Mouse (Mus musculus) c-Kit-positive CD71-positive TER-119-negative erythroid progenitor cells, embryonic 14.5 days (primary cell): ENCODE results near the gene Man2a2.
"Not testable (repeated sequence)": the region's sequence is repeated elsewhere in the genome, so short reads cannot be mapped to it uniquely, and the experiment has no call there.

Experiments
- DNase-seq: peaks from one replicate; pipeline ENCODE4 v3.0.0-alpha.2; 2013; ENCODE audit warnings: low read depth

Gene Man2a2

DNA sequence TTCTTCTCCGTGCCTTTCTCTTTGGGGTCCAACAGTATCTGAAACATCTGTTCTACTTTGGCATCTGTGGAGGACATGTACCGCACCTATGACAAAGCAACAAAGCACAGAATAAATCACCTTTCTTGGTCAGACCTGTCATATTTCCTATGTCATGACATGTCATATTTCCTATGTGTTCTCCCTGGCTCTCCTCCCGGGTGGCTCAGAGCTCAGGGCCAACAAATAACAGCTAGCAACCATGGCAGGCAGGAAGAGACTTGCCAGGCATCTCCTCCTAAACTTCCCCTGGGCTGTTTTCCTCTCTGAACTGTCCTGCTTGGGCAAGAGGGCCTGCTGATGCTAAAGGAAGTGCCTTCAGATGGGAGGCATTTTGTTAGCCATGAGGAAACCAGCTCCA, 34.2 kb downstream of the Man2a2 start:
- DNase-seq, result no peak

DNA sequence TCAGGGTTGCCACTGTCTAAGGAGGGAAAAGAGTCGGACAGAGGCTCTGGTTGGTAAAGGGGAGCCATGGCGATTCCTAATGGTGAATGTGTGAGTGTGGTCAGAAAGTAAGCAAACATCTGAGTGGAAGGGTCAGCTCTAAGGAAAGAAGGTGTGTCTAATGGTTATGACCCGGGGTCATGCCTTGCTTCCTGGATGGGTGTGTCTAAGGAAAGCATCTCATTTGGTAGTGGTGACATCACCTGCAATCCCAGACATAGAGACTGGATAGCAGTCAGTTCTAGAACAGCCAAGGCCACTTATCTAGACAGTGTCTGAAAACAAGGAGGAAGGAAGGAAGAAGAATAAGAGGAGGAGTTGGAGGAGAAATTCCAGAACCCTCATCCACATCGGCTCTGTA, 36.3 kb downstream of the Man2a2 start:
- DNase-seq, result no peak

DNA sequence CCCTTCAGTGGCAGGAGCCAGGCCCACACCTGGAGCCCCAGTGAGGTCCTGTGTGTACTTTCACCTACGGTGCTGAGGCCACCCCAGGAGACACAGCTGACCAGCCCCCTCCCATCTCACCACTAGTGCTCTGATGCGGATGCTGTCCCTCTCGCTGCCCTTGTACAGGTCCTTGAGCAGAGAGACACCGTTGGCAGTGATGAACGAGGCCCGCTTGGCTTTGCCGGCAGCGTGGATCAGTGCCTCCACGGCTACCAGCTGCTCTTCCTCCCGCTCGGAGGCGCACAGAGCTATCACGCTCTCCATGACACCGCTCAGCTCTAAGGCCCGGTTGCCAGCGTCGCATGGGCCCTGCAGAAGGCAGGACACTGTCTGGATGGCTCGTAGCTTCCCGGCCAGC, 39.7 kb downstream of the Man2a2 start:
- no peak for DNase-seq

DNA sequence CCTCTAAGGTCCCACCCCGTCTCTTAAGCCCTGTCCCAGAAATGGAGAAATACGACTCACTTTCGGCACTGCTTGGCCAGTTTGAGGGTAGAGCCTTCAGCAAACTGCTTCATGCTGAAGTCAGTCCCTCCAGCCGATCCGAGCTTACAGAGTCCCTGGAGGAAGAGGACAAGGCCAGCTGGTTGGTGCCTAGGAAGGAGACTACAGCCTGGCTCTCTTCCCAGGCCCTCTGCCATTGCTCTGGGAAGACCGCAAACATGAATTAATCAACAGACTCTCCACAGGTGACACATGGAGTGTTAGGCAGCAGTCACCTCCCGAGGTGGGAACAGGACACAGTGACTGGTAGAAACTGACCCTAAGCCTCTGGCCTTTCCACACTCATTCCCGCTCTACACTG, 40.9 kb downstream of the Man2a2 start:
- DNase-seq, result no peak

DNA sequence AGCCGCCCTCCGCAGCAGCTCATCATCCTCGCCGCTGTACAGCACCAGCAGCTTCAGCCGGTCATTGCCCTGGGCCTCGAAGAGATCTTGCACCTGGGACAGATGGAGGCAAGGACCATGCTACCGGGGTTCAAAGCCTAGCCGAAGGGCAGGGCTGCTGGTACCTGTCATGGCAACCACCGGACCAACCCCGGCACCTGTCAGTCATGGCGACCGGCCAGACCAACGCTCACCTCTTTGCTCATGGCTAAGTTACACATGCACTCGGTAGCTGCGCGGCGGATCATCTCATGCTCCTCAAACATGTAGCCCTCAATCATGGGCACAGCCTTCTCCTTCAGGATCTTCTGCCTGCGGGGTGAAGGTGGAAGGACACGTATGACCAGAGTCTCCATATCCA, 45.1 kb downstream of the Man2a2 start:
- DNase-seq, result no peak

DNA sequence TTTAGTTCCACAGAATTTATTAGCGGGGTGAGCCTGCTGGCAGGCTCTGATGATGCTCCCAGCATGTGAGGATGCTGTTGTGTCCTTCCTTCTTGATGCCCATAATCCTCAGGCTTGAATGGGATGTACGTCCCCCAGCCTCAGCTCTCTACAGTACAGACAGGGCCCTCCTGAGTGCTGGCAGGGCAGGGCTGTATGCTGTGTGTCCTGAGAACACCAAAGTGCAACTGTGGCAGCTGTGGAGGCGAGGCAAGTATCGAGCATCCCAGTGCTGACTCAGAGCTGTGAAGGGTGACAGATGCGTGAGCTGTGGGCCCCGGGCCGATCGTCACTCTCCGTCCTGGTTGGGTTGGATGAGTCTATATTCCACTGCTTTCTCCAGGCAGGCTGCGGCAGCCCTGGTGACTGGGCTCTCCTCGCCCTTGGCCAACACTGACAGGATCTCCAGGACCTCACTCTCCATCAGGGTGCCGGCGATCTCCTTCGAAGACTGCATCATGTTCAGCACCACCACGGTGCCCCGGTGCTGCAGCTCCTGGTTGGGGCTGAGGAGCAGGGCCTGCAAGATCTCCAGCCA, 45.8 kb downstream of the Man2a2 start:
- no peak for DNase-seq

DNA sequence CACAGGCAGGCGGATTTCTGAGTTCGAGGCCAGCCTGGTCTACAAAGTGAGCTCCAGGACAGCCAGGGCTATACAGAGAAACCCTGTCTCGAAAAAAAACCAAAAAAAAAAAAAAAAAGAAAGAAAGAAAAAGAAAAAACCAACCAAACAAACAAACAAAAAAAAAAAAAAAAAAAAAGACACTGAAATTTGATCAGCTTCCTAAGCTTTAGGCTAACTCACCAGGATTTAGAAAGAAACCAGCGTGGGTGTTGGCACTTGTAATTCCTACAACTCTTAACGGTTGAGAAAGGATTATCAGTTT, 46.4 kb downstream of the Man2a2 start:
- not testable (repeated sequence) for DNase-seq

DNA sequence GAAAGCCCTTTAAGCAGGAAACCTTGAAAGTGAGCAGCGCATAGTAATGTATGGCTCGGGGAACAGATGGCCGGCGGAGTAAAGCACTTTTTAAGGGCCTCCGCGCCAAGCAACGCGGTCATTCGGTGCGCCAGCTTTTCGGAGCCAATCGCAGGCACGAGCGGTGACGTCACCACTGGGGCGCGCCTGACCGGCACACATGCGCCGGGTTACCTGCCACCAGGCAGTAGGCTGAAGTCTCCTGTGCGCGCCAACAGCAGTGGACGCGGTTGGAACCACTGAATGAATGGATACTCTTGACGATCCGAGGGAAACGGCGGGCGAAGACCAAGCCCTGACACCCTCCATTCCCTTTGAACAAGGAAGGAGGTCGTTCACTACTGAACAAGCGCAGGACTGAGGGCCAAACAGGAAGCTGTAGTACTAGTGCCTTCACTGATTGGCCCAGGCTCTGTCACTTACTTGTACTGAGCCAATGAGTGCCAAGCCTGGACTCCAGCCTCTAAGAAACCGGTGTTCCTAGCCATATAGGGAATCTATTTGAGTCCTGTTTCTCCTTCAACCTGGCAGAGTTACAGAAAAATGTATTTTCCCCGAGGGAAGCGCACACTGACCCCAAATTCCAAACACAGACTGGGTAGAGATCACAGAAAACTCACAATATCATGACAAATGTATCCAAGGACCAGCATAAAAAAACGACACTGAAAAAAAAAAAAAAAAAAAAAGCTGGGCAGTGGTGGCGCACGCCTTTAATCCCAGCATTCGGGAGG, 46.9 kb downstream of the Man2a2 start, which contains the start of gene Rccd1:
TSS of gene Rccd1 (minus strand) at position 412 of the 773 bp plus-strand sequence.
- peak; percentile 93 for DNase-seq

DNA sequence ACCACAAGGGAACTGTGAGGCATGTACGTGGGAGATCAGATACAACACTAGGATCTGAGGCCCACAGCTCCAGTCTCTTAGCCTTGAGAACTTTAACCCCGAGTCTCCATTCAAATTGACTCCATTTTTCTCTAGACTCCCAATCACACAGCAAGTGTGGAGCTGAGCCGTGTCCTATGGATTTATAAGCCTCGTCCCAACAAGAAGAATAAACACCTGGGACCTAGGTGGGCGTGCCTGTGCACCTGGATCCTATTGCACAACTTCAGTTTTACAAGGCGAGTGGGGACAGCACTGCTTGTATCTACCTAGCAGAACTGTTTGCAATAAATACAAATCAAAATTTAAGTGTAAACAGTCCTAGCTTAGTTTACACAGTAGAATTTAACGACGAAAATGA, 47.8 kb downstream of the Man2a2 start:
- DNase-seq, result peak; percentile 33

DNA sequence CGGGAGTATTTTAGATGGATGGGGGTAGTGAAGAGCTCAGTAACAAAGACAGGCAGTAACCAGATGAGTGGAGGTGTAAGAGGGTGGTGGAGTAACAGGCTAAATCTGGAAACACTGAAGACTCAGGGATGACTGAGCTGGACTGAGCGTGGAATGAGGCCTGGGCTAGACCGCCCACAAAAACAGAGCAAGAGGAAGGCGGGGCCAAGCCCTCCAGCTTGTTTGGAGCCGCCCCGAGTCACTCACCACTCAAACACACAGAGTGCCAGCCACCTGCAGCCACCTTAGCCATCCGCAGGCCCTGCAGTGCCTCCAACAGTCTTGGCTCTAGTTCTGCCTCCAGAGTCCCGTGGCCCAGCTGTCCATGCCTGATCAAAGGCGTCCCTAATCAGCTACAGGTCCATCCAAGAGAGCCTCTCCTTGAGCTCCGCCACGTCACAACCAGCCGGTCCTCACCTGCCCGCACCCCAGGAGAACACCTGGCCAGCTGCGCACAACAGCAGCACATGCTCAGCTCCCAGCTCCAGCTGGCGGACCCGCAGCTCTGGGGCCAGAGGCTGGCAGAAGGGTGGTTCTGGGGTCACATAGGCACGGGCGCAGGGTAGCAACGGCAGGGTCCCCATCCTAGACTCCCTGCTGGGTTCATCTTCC, 51.2 kb downstream of the Man2a2 start:
- DNase-seq, result no peak

DNA sequence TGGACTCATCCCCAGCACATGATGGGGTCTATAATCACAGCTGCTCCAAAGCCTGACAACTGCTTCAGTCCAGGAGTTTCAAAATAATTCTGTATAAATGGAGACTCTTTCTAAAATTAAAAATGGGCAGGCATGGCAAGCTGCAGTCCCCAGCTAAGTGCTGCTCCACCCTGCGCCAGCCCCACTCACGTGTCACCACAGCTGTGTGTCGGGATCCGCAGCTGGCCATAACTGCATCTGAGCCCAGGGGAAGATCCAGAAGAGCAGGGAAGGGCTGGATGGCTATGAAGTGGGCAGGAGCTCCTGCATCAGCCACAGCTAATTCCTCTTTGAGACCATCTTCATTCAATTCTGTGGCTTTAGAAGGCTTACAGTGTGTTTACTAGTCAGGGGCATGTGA, 52.5 kb downstream of the Man2a2 start:
- no peak for DNase-seq

DNA sequence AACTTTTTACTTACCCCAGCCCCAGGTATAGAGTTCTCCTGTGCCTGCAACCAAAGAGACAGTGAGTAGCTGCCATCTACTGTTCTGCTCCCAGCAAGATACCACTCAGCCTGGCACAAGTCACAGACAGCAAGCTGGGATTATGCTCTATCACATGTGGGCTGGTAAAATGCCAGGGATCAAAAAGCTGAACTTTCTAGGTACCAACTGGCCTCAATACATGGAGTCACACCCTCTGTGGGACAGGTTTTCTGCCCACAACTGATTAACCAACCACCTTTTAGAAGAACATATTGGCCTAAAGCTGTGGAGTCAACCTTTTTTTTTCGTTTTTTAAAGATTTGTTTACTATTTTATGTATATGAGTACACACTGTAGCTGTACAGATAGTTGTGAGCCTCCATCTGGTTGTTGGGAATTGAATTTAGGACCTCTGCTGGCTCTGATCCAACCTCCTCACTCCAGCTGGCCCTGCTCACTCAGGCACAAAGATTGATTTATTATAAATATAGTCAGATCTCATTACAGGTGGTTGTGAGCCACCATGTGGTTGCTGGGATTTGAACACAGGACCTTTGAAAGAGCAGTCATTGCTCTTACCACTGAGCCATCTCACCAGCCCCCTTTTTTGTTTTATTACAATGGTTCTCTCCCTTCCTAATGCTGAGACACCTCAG, 53.6 kb downstream of the Man2a2 start:
- no peak for DNase-seq

DNA sequence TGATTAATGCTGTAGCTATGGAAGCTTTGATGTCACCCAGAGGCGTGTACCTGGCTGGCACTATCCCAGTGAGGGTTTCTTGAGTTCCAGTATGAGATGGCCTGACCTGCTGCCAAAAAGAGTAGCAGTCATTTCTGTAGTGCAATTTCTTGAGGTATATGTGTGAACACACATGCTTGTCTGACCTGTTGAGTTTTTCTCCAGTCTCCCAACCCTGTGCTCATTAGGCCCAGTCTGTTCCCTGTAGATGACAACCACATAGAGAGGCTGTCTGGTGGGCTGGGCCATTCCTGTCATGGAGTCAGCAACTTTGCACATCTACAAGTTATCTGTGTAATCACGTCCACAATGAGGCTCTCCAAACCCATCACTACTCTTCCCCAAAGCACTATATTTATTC, 55.4 kb downstream of the Man2a2 start:
- DNase-seq, result no peak

DNA sequence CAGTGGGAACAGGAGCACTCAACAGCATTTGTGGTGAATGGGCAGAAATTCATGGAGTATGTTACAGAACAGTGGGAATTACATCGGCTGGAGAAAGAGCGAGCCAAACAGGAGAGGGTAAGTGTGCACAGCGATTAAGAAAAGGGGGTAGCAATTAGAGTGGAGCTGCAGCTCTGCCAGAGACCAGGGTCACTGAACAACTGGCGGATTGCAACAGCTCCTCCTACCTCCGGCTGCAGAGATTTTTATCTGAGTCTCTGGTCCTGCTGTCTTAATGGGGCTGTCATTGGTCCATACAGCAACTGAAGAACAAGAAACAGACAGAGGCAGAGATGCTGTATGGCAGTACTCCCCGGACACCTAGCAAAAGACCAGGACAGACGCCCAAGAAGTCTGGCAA, 60.4 kb downstream of the Man2a2 start:
- DNase-seq, result no peak

DNA sequence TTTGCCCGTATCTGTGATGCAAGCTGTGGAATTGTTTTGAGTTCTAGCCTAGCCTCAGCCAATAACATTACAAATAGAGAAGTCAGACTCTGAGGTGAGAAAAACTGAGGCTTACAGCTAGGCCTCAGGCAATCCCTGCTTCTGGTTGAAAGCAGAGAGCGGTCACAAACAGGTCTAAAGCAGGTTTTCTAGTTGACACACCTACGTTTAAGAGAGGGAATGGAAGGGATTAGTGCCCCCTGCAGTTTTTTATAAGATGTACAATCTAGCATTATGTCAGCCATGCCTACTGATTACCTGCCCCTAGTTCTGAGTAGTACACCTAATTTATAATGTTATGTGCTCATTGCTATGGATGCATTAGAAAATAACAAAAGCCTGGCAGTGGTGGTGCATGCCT, 63.4 kb downstream of the Man2a2 start:
- DNase-seq, result no peak

DNA sequence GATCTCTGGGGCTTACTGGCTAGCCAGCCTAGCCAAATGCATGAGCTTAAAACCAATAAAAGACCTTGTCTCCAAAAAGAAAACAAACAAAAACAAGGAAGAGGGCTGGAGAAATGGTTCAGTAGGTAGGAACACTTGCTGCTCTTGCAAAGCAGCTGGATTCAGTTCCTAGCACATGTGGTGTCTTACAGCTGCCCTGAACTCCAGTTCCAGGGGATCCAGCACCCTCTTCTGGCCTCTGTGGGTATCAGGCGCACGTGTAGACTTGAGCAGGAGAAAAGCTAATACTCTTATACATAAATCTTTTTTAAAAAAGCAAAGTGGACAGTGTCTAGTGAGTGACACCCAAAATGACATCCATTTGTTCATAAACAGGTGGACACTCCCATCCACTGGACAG, 69.7 kb downstream of the Man2a2 start:
- no peak for DNase-seq

DNA sequence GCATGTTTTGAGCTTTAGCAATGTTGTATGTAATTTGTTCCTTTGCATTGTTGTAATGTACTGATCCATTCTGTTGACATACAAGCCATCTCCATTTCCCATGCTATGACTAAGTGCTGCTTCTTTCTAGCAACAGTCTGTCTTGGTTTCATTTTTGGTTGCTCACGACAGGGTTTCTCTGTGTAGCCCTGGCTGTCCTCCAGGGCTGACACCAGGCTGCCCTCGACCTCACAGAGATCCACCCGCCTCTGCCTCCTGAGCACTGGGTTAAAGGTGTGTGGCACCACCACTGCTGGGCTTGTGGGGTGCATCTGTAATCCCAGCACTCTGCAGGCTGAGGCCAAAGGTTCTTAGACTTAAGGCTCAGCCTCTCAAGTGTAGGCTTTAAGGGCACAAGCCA, 71.6 kb downstream of the Man2a2 start:
- no peak for DNase-seq
